Mouse (Mus musculus) brown adipose tissue, adult 24 weeks (tissue): ENCODE data around the gene Copg1. TPM values are rescaled to one million over a fixed set of nuclear protein-coding genes. Genes with fewer than 3 reads are reported as not detected.

Source experiments
- polyA plus RNA-seq: library from polyadenylated mRNA; stranded (reverse); fragments of >200 nt; gene quantifications from 2 replicates; pipeline ENCODE4 v1.2.4, GENCODE M21; 2012; ENCODE audit not compliant: missing spikeins, insufficient read depth, insufficient read length

The Copg1 gene
- polyA plus RNA-seq, 1 experiment = 40.1 TPM

Other genes with a start within 250 kb of the Copg1 start
- 1.7 and 2.6 TPM in 2 replicates for gene Aplf, start 215.6 kb upstream of the Copg1 start, polyA plus RNA-seq
- gene Efcc1, start 156.9 kb upstream of the Copg1 start, polyA plus RNA-seq = 0.36 TPM in 1 of 2 replicates, not detected in the other
- not detected in 2 replicates for gene Gp9, start 109.7 kb upstream of the Copg1 start, polyA plus RNA-seq
- gene Rab43, start 75.7 kb upstream of the Copg1 start, polyA plus RNA-seq = 4.7 and 16.0 TPM in 2 replicates
- not detected in 2 replicates for gene Gm45140, start 52.0 kb upstream of the Copg1 start, polyA plus RNA-seq
- gene Isy1, start 49.0 kb upstream of the Copg1 start, polyA plus RNA-seq = 21.0 and 31.7 TPM in 2 replicates
- gene Cnbp, start 36.7 kb upstream of the Copg1 start, polyA plus RNA-seq = 367 and 450 TPM in 2 replicates
- 7.9 and 15.3 TPM in 2 replicates for gene Hmces, start 26.1 kb downstream of the Copg1 start, polyA plus RNA-seq
- 2.3 and 2.8 TPM in 2 replicates for gene H1fx, start 93.8 kb downstream of the Copg1 start, polyA plus RNA-seq
- 202 and 234 TPM in 2 replicates for gene Rab7, start 157.5 kb downstream of the Copg1 start, polyA plus RNA-seq
- gene Rpn1, start 196.7 kb downstream of the Copg1 start, polyA plus RNA-seq = 42.2 and 50.8 TPM in 2 replicates